Mouse (Mus musculus) inflammation-experienced regulatory T-cells, adult 6 months (primary cell): Measurements from ENCODE around the gene Gm19684. TPM values are rescaled to one million over a fixed set of nuclear protein-coding genes. Genes with fewer than 3 reads are reported as not detected.
"Not testable (repeated sequence)": the region's sequence is repeated elsewhere in the genome, so short reads cannot be mapped to it uniquely, and the experiment has no call there.

Source experiments
- ATAC-seq: one replicate; pipeline ENCODE4 v1.8.0; 2017
- polyA plus RNA-seq, 3 experiments: library from polyadenylated mRNA; unstranded; fragments of 100-300 nt; shearing (Covaris generic); gene quantifications; one replicate each; pipeline ENCODE4 v1.2.1; 2017

Gene Gm19684
- polyA plus RNA-seq = 1 to 10 TPM; 1.8 to 5.8 (median 2.4) TPM

- ATAC-seq = peak; percentile 98
Measured at GRCm38 (mm10) chr17:36121352-36122020, at the start of gene Gm19684. TSS of gene Gm19684 (plus strand) at chr17:36121678.

GRCm38 (mm10) chr17:36081901-36082300, 39.6 kb upstream of the Gm19684 start:
- not testable (repeated sequence) for ATAC-seq

GRCm38 (mm10) chr17:36082519-36083232, 38.8 kb upstream of the Gm19684 start:
- peak; percentile 7 for ATAC-seq

- ATAC-seq = peak; percentile 59
Measured at GRCm38 (mm10) chr17:36083266-36083869, 38.1 kb upstream of the Gm19684 start.

GRCm38 (mm10) chr17:36083870-36084451, 37.5 kb upstream of the Gm19684 start:
- peak; percentile 59 for ATAC-seq

- not testable (repeated sequence) for ATAC-seq
Measured at GRCm38 (mm10) chr17:36085976-36086375, 35.5 kb upstream of the Gm19684 start.

GRCm38 (mm10) chr17:36091933-36092332, 29.5 kb upstream of the Gm19684 start:
- ATAC-seq = not testable (repeated sequence)

GRCm38 (mm10) chr17:36092520-36092919, 29.0 kb upstream of the Gm19684 start:
- not testable (repeated sequence) for ATAC-seq

- ATAC-seq = no peak
Measured at GRCm38 (mm10) chr17:36093936-36094335, 27.5 kb upstream of the Gm19684 start.

- not testable (repeated sequence) for ATAC-seq
Measured at GRCm38 (mm10) chr17:36099603-36100002, 21.9 kb upstream of the Gm19684 start.

GRCm38 (mm10) chr17:36102091-36102490, 19.4 kb upstream of the Gm19684 start:
- not testable (repeated sequence) for ATAC-seq

- ATAC-seq = not testable (repeated sequence)
Measured at GRCm38 (mm10) chr17:36110129-36110528, 11.3 kb upstream of the Gm19684 start.

GRCm38 (mm10) chr17:36110641-36111509, 10.6 kb upstream of the Gm19684 start:
- peak; percentile 78 for ATAC-seq

GRCm38 (mm10) chr17:36111510-36111868, 10.0 kb upstream of the Gm19684 start:
- ATAC-seq = peak; percentile 90

GRCm38 (mm10) chr17:36113979-36114593, 7.4 kb upstream of the Gm19684 start:
- not testable (repeated sequence) for ATAC-seq

- not testable (repeated sequence) for ATAC-seq
Measured at GRCm38 (mm10) chr17:36116545-36116944, 4.9 kb upstream of the Gm19684 start.

GRCm38 (mm10) chr17:36120839-36121238, 639 bp upstream of the Gm19684 start:
- not testable (repeated sequence) for ATAC-seq

- ATAC-seq = not testable (repeated sequence)
Measured at GRCm38 (mm10) chr17:36124111-36124510, 2.6 kb downstream of the Gm19684 start.

- not testable (repeated sequence) for ATAC-seq
Measured at GRCm38 (mm10) chr17:36128525-36128924, 7.0 kb downstream of the Gm19684 start.

GRCm38 (mm10) chr17:36128968-36129817, 7.7 kb downstream of the Gm19684 start, which contains the start of gene Gm7030:
TSS of gene Gm7030 (minus strand) at chr17:36129425.
- not testable (repeated sequence) for ATAC-seq
